Mouse (Mus musculus): Measurements from ENCODE around the gene Smg5. TPM values are rescaled to one million over a fixed set of nuclear protein-coding genes. Genes with fewer than 3 reads are reported as not detected.

The Smg5 gene
- polyA plus RNA-seq, 1 experiment from 2014 or later = 26.7 TPM

GRCm38 (mm10) chr3:88393776-88394375 lies 57.8 kb downstream of the Smg5 start:
- 70% methylated on average over 9 of the region's 9 CpGs for WGBS
- Histone ChIP-seq H3K4me2 (ENCODE audit: low read length) (no peak overlapping the region), H3K4me3 (replicated peaks; ENCODE audit: low read depth, low read length) (no peak overlapping the region), H3K4me1 (replicated peaks; ENCODE audit: insufficient read depth, low read length) (no peaks in the 10 kb centered on the region), H3K9me3 (replicated peaks; ENCODE audit: low read length) (no peaks in the 10 kb centered on the region; the same call in 1 of the 2 replicates), H3K27ac (no peak overlapping the region), H3K9ac (ENCODE audit: low read depth, low read length) (no peak overlapping the region), H3K36me3 (ENCODE audit: insufficient read depth, low read length) (0 out of 2 replicates have a peak, but pooled peaks cover 10% of the 10 kb centered on the region), H3K27me3 (ENCODE audit: insufficient read depth, low read length) (no peaks in the 10 kb centered on the region)
- ATAC-seq (replicated peaks; ENCODE audit: low FRiP score, low read depth) (no peak), DNase-seq (ENCODE audit: low spot score) (no peak)
- TF ChIP-seq CTCF (IDR thresholded peaks at IDR 0.05; ENCODE audit: low read depth) = no peak

- no peaks in the 10 kb centered on the region for H3K27me3 ChIP-seq (ENCODE audit: insufficient read depth, low read length)
- 95% methylated on average over 6 of the region's 6 CpGs for WGBS
- no peak for ATAC-seq (replicated peaks; ENCODE audit: low FRiP score, low read depth)
- TF ChIP-seq CTCF (IDR thresholded peaks at IDR 0.05; ENCODE audit: low read depth) = no peak
- H3K4me2 ChIP-seq (ENCODE audit: low read length) = no peak overlapping the region
- H3K4me1 ChIP-seq (replicated peaks; ENCODE audit: insufficient read depth, low read length) = no peaks in the 10 kb centered on the region
- 0 out of 2 replicates have a peak, but pooled peaks cover 9% of the 10 kb centered on the region for H3K36me3 ChIP-seq (ENCODE audit: insufficient read depth, low read length)
- H3K27ac ChIP-seq = no peak overlapping the region
- H3K9me3 ChIP-seq (replicated peaks; ENCODE audit: low read length) = no peaks in the 10 kb centered on the region; the same call in 1 of the 2 replicates
- DNase-seq (ENCODE audit: low spot score) = no peak
- H3K9ac ChIP-seq (ENCODE audit: low read depth, low read length) = no peak overlapping the region
- H3K4me3 ChIP-seq (replicated peaks; ENCODE audit: low read depth, low read length) = no peak overlapping the region
Observed at GRCm38 (mm10) chr3:88395288-88395687, 59.2 kb downstream of the Smg5 start.

GRCm38 (mm10) chr3:88395742-88396141 lies 59.7 kb downstream of the Smg5 start:
- H3K36me3 ChIP-seq (ENCODE audit: insufficient read depth, low read length) = 0 out of 2 replicates have a peak, but pooled peaks cover 8% of the 10 kb centered on the region
- ATAC-seq (replicated peaks; ENCODE audit: low FRiP score, low read depth) = no peak
- TF ChIP-seq CTCF (IDR thresholded peaks at IDR 0.05; ENCODE audit: low read depth) = no peak

GRCm38 (mm10) chr3:88398666-88399065 lies 62.6 kb downstream of the Smg5 start:
- 83% methylated on average over 2 of the region's 2 CpGs for WGBS
- Histone ChIP-seq H3K9ac (ENCODE audit: low read depth, low read length) (no peak overlapping the region), H3K27ac (no peak overlapping the region), H3K4me2 (ENCODE audit: low read length) (no peak overlapping the region), H3K36me3 (ENCODE audit: insufficient read depth, low read length) (0 out of 2 replicates have a peak, but pooled peaks cover 8% of the 10 kb centered on the region), H3K9me3 (replicated peaks; ENCODE audit: low read length) (no peaks in the 10 kb centered on the region), H3K4me3 (replicated peaks; ENCODE audit: low read depth, low read length) (no peak overlapping the region), H3K4me1 (replicated peaks; ENCODE audit: insufficient read depth, low read length) (no peaks in the 10 kb centered on the region), H3K27me3 (ENCODE audit: insufficient read depth, low read length) (no peaks in the 10 kb centered on the region)
- no peak for ATAC-seq (replicated peaks; ENCODE audit: low FRiP score, low read depth)
- no peak for TF ChIP-seq CTCF (IDR thresholded peaks at IDR 0.05; ENCODE audit: low read depth)
- DNase-seq (ENCODE audit: low spot score) = no peak

More at GRCm38 (mm10) chr3:88395742-88396141, 59.7 kb downstream of the Smg5 start:
- DNase-seq (ENCODE audit: low spot score) = no peak
- 82% methylated on average over 8 of the region's 8 CpGs for WGBS
- Histone ChIP-seq H3K27ac (no peak overlapping the region), H3K9me3 (replicated peaks; ENCODE audit: low read length) (no peaks in the 10 kb centered on the region), H3K4me3 (replicated peaks; ENCODE audit: low read depth, low read length) (no peak overlapping the region), H3K9ac (ENCODE audit: low read depth, low read length) (no peak overlapping the region), H3K27me3 (ENCODE audit: insufficient read depth, low read length) (no peaks in the 10 kb centered on the region), H3K4me2 (ENCODE audit: low read length) (no peak overlapping the region), H3K4me1 (replicated peaks; ENCODE audit: insufficient read depth, low read length) (no peaks in the 10 kb centered on the region)

- no peak for DNase-seq (ENCODE audit: low spot score)
- ATAC-seq (replicated peaks; ENCODE audit: low FRiP score, low read depth) = no peak
- Histone ChIP-seq H3K9ac (ENCODE audit: low read depth, low read length) (no peak overlapping the region), H3K4me2 (ENCODE audit: low read length) (no peak overlapping the region), H3K36me3 (ENCODE audit: insufficient read depth, low read length) (0 out of 2 replicates have a peak, but pooled peaks cover 3% of the 10 kb centered on the region), H3K9me3 (replicated peaks; ENCODE audit: low read length) (no peaks in the 10 kb centered on the region), H3K4me1 (replicated peaks; ENCODE audit: insufficient read depth, low read length) (0 out of 2 replicates have a peak, but pooled peaks cover 9% of the 10 kb centered on the region), H3K4me3 (replicated peaks; ENCODE audit: low read depth, low read length) (no peak overlapping the region), H3K27ac (no peak overlapping the region), H3K27me3 (ENCODE audit: insufficient read depth, low read length) (no peaks in the 10 kb centered on the region)
- no peak for TF ChIP-seq CTCF (IDR thresholded peaks at IDR 0.05; ENCODE audit: low read depth)
- WGBS = 85% methylated on average over 10 of the region's 10 CpGs
Observed at GRCm38 (mm10) chr3:88403522-88404230, 67.6 kb downstream of the Smg5 start.

- Histone ChIP-seq H3K4me2 (ENCODE audit: low read length) (no peak overlapping the region), H3K4me1 (replicated peaks; ENCODE audit: insufficient read depth, low read length) (0 out of 2 replicates have a peak, but pooled peaks cover 20% of the 10 kb centered on the region), H3K9me3 (replicated peaks; ENCODE audit: low read length) (no peaks in the 10 kb centered on the region), H3K27me3 (ENCODE audit: insufficient read depth, low read length) (no peaks in the 10 kb centered on the region), H3K9ac (ENCODE audit: low read depth, low read length) (no peak overlapping the region), H3K4me3 (replicated peaks; ENCODE audit: low read depth, low read length) (no peak overlapping the region), H3K27ac (no peak overlapping the region), H3K36me3 (ENCODE audit: insufficient read depth, low read length) (0 out of 2 replicates have a peak, but pooled peaks cover 5% of the 10 kb centered on the region)
- peak; percentile 92 for TF ChIP-seq CTCF (IDR thresholded peaks at IDR 0.05; ENCODE audit: low read depth)
- 0% methylated on average over 2 of the region's 2 CpGs for WGBS
- ATAC-seq (replicated peaks; ENCODE audit: low FRiP score, low read depth) = no peak
- DNase-seq (ENCODE audit: low spot score) = peak; percentile 96
Observed at GRCm38 (mm10) chr3:88407090-88407489, 71.0 kb downstream of the Smg5 start.

Data from kidney, postnatal 0 days (tissue).